Comparison of ENCODE assay signal across 25 mouse cellular contexts in the genomic region with DNA sequence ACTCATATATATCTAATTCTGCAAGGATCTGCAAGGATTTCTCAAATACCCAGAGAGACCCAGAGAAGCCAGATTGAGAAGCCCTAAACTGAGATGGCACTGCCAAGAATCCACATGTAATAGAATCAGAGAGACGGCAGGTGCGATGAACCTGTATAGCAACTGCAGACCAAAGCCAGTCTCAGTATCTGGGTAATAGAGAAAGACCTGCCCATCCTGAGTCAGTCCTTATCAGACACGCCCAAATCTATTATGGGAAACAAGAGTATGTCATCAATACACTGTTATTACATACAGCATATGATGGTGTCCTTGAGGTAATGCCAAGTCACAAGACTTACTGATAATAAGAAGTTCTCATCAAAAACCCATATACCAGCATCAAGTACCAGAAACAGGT. TPM values are rescaled to one million over a fixed set of nuclear protein-coding genes. Genes with fewer than 3 reads are reported as not detected.
DNase-seq lines count a peak whose midpoint lies in the region; ATAC-seq lines count a peak whose summit lies in the region.
"Had no signal": no experiment of that assay in that cellular context is flagged by ENCODE, and none has a peak within 500 bp of the region (broad histone marks: within the 10 kb centered on the region; RNA-seq: fewer than 3 reads in every experiment).

No protein-coding gene starts in this region.

- 0 out of 2 replicates have a peak, but pooled peaks have one; percentile 45 for ATAC-seq in intestine, embryonic 14.5 days (replicated peaks; ENCODE audit: low FRiP score, low TSS enrichment, low read depth)
- peak; percentile 83 for ATAC-seq in intestine, embryonic 16.5 days
- 0 out of 2 replicates have a peak, but pooled peaks have one; percentile 20 for ATAC-seq in megakaryocyte-erythroid progenitor cell, adult 5-6 weeks (replicated peaks; ENCODE audit: low FRiP score, low TSS enrichment, poor library complexity, severe bottlenecking)
- ATAC-seq in stomach, embryonic 16.5 days (ENCODE audit: insufficient read depth, low FRiP score): no peak
- ATAC-seq: CD4-positive, CD25-positive, alpha-beta regulatory T cell, adult 4 months; forebrain, embryonic 14.5 days; forebrain, postnatal 0 days had no signal

- WGBS in intestine, embryonic 14.5 days: 84% methylated on average over 3 of the region's 3 CpGs
- WGBS in intestine, embryonic 16.5 days: 72% methylated on average over 3 of the region's 3 CpGs
- WGBS in stomach, embryonic 16.5 days: 87% methylated on average over 3 of the region's 3 CpGs

- no peak for DNase-seq in intestine, embryonic 14.5 days (ENCODE audit: low spot score)
- no peak for DNase-seq in adrenal gland, postnatal 36 days
- no peak for DNase-seq in left cerebral cortex, adult 8-10 months (ENCODE audit: low spot score in 2 of 2)
- DNase-seq in heart, adult 18-20 months: no peak
- no peak for DNase-seq in gastrocnemius, postnatal 10 days
- DNase-seq: adrenal gland, postnatal 10 days; cerebellum, adult 11 months; cerebellum, adult 2 months; cerebellum, adult 9-11 months; cerebellum, postnatal 25 days; forebrain, postnatal 0 days; gastrocnemius, adult 2 months; gastrocnemius, postnatal 25 days; heart, postnatal 14 days had no signal

- no peak overlapping the region for H3K4me2 ChIP-seq in intestine, embryonic 14.5 days (ENCODE audit: low read length)
- H3K4me2 ChIP-seq in intestine, embryonic 16.5 days (ENCODE audit: low read depth, low read length): no peak overlapping the region
- no peak overlapping the region for H3K4me2 ChIP-seq in stomach, embryonic 16.5 days (ENCODE audit: low read depth, low read length)
- H3K4me2 ChIP-seq: embryonic facial prominence, embryonic 12.5 days; embryonic facial prominence, embryonic 15.5 days; heart, embryonic 13.5 days; hindbrain, embryonic 12.5 days; hindbrain, embryonic 15.5 days had no signal

- no peak overlapping the region for H3K27ac ChIP-seq in intestine, embryonic 14.5 days (ENCODE audit: low read depth)
- H3K27ac ChIP-seq in intestine, embryonic 16.5 days (ENCODE audit: low read length): peak overlapping the region; percentile 52
- peak overlapping the region; percentile 65; the same call in 1 of the 2 replicates for H3K27ac ChIP-seq in stomach, embryonic 16.5 days (ENCODE audit: low read length)
- H3K27ac ChIP-seq: embryonic facial prominence, embryonic 12.5 days; embryonic facial prominence, embryonic 15.5 days; gastrocnemius, adult 2 months; heart, embryonic 10.5 days; hindbrain, embryonic 12.5 days; hindbrain, embryonic 15.5 days had no signal

- no peaks in the 10 kb centered on the region for H3K9me3 ChIP-seq in intestine, embryonic 14.5 days (ENCODE audit: control insufficient read depth, low read length)
- no peaks in the 10 kb centered on the region for H3K9me3 ChIP-seq in intestine, embryonic 16.5 days (ENCODE audit: control insufficient read depth, low read length)
- H3K9me3 ChIP-seq in stomach, embryonic 16.5 days (replicated peaks; ENCODE audit: control insufficient read depth, low read length): no peaks in the 10 kb centered on the region
- H3K9me3 ChIP-seq: embryonic facial prominence, embryonic 12.5 days; embryonic facial prominence, embryonic 15.5 days; heart, embryonic 10.5 days; heart, embryonic 13.5 days; hindbrain, embryonic 12.5 days; hindbrain, embryonic 15.5 days had no signal

- H3K9ac ChIP-seq in intestine, embryonic 14.5 days (ENCODE audit: low read length): no peak overlapping the region
- no peak overlapping the region for H3K9ac ChIP-seq in intestine, embryonic 16.5 days (ENCODE audit: low read depth, low read length)
- no peak overlapping the region for H3K9ac ChIP-seq in stomach, embryonic 16.5 days (ENCODE audit: low read length)
- H3K9ac ChIP-seq: embryonic facial prominence, embryonic 12.5 days; embryonic facial prominence, embryonic 15.5 days; forebrain, postnatal 0 days; heart, embryonic 13.5 days; hindbrain, embryonic 12.5 days; hindbrain, embryonic 15.5 days had no signal

- no peak overlapping the region for H3K4me3 ChIP-seq in intestine, embryonic 14.5 days (ENCODE audit: low read depth, low read length)
- no peak overlapping the region for H3K4me3 ChIP-seq in intestine, embryonic 16.5 days (ENCODE audit: low read length)
- no peak overlapping the region for H3K4me3 ChIP-seq in stomach, embryonic 16.5 days (replicated peaks; ENCODE audit: low read length)
- H3K4me3 ChIP-seq: embryonic facial prominence, embryonic 12.5 days; embryonic facial prominence, embryonic 15.5 days; gastrocnemius, adult 2 months; heart, embryonic 10.5 days; heart, embryonic 13.5 days; hindbrain, embryonic 12.5 days; hindbrain, embryonic 15.5 days had no signal

- no peaks in the 10 kb centered on the region for H3K27me3 ChIP-seq in intestine, embryonic 14.5 days (replicated peaks; ENCODE audit: control insufficient read depth, insufficient read depth, low read length)
- no peaks in the 10 kb centered on the region for H3K27me3 ChIP-seq in intestine, embryonic 16.5 days (replicated peaks; ENCODE audit: control insufficient read depth, insufficient read depth, low read length)
- H3K27me3 ChIP-seq in stomach, embryonic 16.5 days (ENCODE audit: control insufficient read depth, insufficient read depth, low read length): no peaks in the 10 kb centered on the region
- H3K27me3 ChIP-seq: embryonic facial prominence, embryonic 12.5 days; embryonic facial prominence, embryonic 15.5 days; heart, embryonic 13.5 days; hindbrain, embryonic 12.5 days; hindbrain, embryonic 15.5 days had no signal

- H3K4me1 ChIP-seq in intestine, embryonic 14.5 days (replicated peaks; ENCODE audit: control insufficient read depth, insufficient read depth, low read length): 0 out of 2 replicates have a peak, but pooled peaks cover 3% of the 10 kb centered on the region
- H3K4me1 ChIP-seq in intestine, embryonic 16.5 days (ENCODE audit: control insufficient read depth, insufficient read depth, low read length): peaks cover 11% of the 10 kb centered on the region
- H3K4me1 ChIP-seq in stomach, embryonic 16.5 days (ENCODE audit: control insufficient read depth, insufficient read depth, low read length): 0 out of 2 replicates have a peak, but pooled peaks cover 6% of the 10 kb centered on the region
- H3K4me1 ChIP-seq: embryonic facial prominence, embryonic 12.5 days; embryonic facial prominence, embryonic 15.5 days; hindbrain, embryonic 15.5 days had no signal

- no peaks in the 10 kb centered on the region for H3K36me3 ChIP-seq in intestine, embryonic 14.5 days (ENCODE audit: control insufficient read depth, insufficient read depth, low read length)
- H3K36me3 ChIP-seq in intestine, embryonic 16.5 days (ENCODE audit: control insufficient read depth, insufficient read depth, low read length): no peaks in the 10 kb centered on the region
- H3K36me3 ChIP-seq in stomach, embryonic 16.5 days (ENCODE audit: control insufficient read depth, insufficient read depth, low read length): no peaks in the 10 kb centered on the region
- H3K36me3 ChIP-seq: embryonic facial prominence, embryonic 12.5 days; embryonic facial prominence, embryonic 15.5 days; heart, embryonic 10.5 days; heart, embryonic 13.5 days; hindbrain, embryonic 12.5 days; hindbrain, embryonic 15.5 days had no signal

RNA-seq across cellular contexts. Expression of a gene that starts 52.8 kb away (rescaled TPM):
- polyA plus RNA-seq in intestine, embryonic 14.5 days (2014; fragmentation: Nextera tagmentation; extraction: Ambion mirVana): 75.2 and 88.0 TPM in 2 replicates
- 68.1 and 71.9 TPM in 2 replicates for polyA plus RNA-seq in intestine, embryonic 16.5 days (2015; fragmentation: Nextera tagmentation; extraction: Ambion mirVana)
- total RNA-seq in megakaryocyte-erythroid progenitor cell, adult 5-6 weeks (2014; fragmentation: Nextera tagmentation): 101 and 120 TPM in 2 replicates
- 34.4 and 37.4 TPM in 2 replicates for total RNA-seq in megakaryocyte-erythroid progenitor cell, adult 5-6 weeks (2017)
- polyA plus RNA-seq in stomach, embryonic 16.5 days (2015; fragmentation: Nextera tagmentation; extraction: Ambion mirVana): 63.7 and 66.8 TPM in 2 replicates
- total RNA-seq in adrenal gland, postnatal 36 days (2021): 10 to 100 TPM; 56.1 to 68.3 TPM
- total RNA-seq in left cerebral cortex, adult 8-10 months (2022): 10 to 100 TPM; 21.2 to 30.9 (median 27.5) TPM
- total RNA-seq in heart, adult 18-20 months (2021): 10 to 100 TPM; 36.9 to 49.1 TPM
- 10 to 100 TPM; 31.7 to 46.3 TPM for total RNA-seq in gastrocnemius, postnatal 10 days (2021)
